Mouse (Mus musculus): ENCODE results near the gene Olfr347. TPM values are rescaled to one million over a fixed set of nuclear protein-coding genes. Genes with fewer than 3 reads are reported as not detected.

Olfr347 gene
- polyA plus RNA-seq (2015; fragmentation: Nextera tagmentation; extraction: Ambion mirVana) = not detected in 2 replicates

DNA sequence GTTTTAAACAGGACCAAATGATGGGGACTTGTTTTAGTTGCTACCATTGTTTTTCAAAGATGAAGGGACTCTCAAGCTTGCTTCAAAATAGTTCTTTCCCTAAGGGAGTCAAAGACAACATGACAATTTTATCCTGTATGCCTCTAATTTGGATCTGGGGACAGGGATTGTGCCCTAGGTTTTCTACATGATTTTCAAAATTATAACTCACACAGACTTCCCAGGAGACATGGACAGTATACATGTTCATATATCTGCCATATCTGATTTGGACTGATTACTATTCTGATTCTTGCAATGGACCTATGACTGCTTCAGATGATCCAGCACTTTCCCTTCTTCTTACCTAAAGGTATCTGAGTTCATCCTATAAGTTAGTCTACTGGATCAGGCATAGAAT lies at the start of gene Olfr347:
TSS of gene Olfr347 (plus strand) at position 301 of the 400 bp plus-strand sequence.
- Histone ChIP-seq H3K27ac (ENCODE audit: low read length) (no peak within 1 kb of the TSS), H3K4me3 (replicated peaks; ENCODE audit: low read length) (no peak within 1 kb of the TSS), H3K9me3 (ENCODE audit: control insufficient read depth, low read length) (peaks cover 7% of the 10 kb centered on the region), H3K4me1 (replicated peaks; ENCODE audit: control insufficient read depth, insufficient read depth, low read length) (no peaks in the 10 kb centered on the region), H3K36me3 (ENCODE audit: control insufficient read depth, insufficient read depth) (no peaks in the 10 kb centered on the region), H3K4me2 (ENCODE audit: low read length) (no peak within 1 kb of the TSS), H3K27me3 (replicated peaks; ENCODE audit: control insufficient read depth, insufficient read depth, low read length) (no peaks in the 10 kb centered on the region), H3K9ac (replicated peaks; ENCODE audit: low read depth, low read length) (no peak within 1 kb of the TSS)
- ATAC-seq = no peak

DNA sequence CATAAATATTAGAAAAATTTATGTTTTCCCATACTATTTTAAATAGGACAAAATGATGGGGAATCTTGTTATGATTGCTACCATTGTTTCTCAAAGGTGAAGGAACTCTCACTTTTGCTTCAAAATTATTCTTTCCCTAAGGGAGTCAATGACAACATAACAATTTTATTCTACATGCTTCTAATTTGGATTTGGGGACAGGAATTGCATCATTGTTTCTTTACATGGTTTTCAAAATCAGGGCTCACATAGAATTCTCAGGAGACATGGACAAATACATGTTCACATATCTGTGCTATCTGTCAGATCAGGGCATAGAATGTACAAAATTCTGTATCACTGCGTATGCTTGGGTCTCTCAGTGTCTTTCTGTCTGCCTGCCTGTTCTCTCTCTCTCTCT lies 46.2 kb upstream of the Olfr347 start, which contains the start of gene Olfr346:
TSS of gene Olfr346 (plus strand) at position 301 of the 400 bp plus-strand sequence.
- 89% methylated on average over 1 of the region's 1 CpGs for WGBS
- Histone ChIP-seq H3K27me3 (replicated peaks; ENCODE audit: control insufficient read depth, insufficient read depth, low read length) (no peaks in the 10 kb centered on the region), H3K9ac (replicated peaks; ENCODE audit: low read depth, low read length) (no peak within 1 kb of the TSS), H3K27ac (ENCODE audit: low read length) (no peak within 1 kb of the TSS), H3K4me2 (ENCODE audit: low read length) (no peak within 1 kb of the TSS), H3K9me3 (ENCODE audit: control insufficient read depth, low read length) (peaks cover 3% of the 10 kb centered on the region; the same call in 1 of the 2 replicates), H3K4me1 (replicated peaks; ENCODE audit: control insufficient read depth, insufficient read depth, low read length) (no peaks in the 10 kb centered on the region), H3K36me3 (ENCODE audit: control insufficient read depth, insufficient read depth) (no peaks in the 10 kb centered on the region), H3K4me3 (replicated peaks; ENCODE audit: low read length) (no peak within 1 kb of the TSS)
- no peak for ATAC-seq

DNA sequence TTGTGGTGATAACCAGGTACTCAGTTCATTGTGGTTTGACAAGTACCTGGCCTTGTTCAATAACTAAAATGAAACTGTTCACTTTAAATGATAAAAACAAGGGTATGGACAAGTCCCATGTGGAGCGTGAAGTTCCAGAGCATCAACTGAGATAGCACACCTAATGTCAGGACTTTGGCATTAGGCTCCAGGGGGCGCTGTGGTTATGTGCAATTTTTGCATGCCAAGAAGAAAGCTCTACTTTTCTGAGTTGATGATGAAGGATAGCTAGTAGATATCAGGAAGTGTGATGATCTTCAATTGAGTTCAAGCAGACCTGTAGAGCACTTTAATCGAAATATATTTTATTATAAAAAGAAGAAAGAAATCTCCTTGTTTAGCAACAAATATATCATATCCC lies 4.5 kb downstream of the Olfr347 start:
- WGBS = 56% methylated on average over 3 of the region's 3 CpGs
- Histone ChIP-seq H3K4me1 (replicated peaks; ENCODE audit: control insufficient read depth, insufficient read depth, low read length) (no peaks in the 10 kb centered on the region), H3K27me3 (replicated peaks; ENCODE audit: control insufficient read depth, insufficient read depth, low read length) (no peaks in the 10 kb centered on the region), H3K27ac (ENCODE audit: low read length) (no peak overlapping the region), H3K4me2 (ENCODE audit: low read length) (no peak overlapping the region), H3K9me3 (ENCODE audit: control insufficient read depth, low read length) (0 out of 2 replicates have a peak, but pooled peaks cover 2% of the 10 kb centered on the region), H3K36me3 (ENCODE audit: control insufficient read depth, insufficient read depth) (no peaks in the 10 kb centered on the region), H3K9ac (replicated peaks; ENCODE audit: low read depth, low read length) (no peak overlapping the region), H3K4me3 (replicated peaks; ENCODE audit: low read length) (no peak overlapping the region)
- no peak for ATAC-seq

DNA sequence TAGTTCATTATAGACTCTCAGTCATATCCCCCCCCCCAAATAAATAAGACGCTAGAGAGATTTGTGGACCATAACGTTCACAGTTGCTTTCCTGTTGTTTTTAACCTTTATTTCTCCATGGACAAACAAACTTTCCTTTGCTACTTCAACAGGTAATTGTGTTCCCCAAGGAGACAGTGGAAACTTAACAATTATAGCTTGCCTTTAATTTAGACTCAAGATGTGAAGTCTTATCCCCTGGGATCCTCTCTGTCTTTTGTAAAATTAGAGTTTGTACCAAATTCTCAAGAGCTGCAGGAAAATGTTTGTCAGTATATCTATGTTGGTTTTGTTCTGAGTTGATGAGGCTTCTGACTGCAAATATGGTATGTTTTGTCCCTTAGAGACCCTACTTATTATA lies 52.3 kb downstream of the Olfr347 start, which contains the start of gene Olfr348:
TSS of gene Olfr348 (plus strand) at position 301 of the 400 bp plus-strand sequence.
- 72% methylated on average over 2 of the region's 2 CpGs for WGBS
- H3K4me1 ChIP-seq (replicated peaks; ENCODE audit: control insufficient read depth, insufficient read depth, low read length) = no peaks in the 10 kb centered on the region
- no peak for ATAC-seq

More for the DNA sequence above, 52.3 kb downstream of the Olfr347 start, which contains the start of gene Olfr348:
- Histone ChIP-seq H3K9ac (replicated peaks; ENCODE audit: low read depth, low read length) (no peak within 1 kb of the TSS), H3K4me2 (ENCODE audit: low read length) (no peak within 1 kb of the TSS), H3K4me3 (replicated peaks; ENCODE audit: low read length) (no peak within 1 kb of the TSS), H3K36me3 (ENCODE audit: control insufficient read depth, insufficient read depth) (no peaks in the 10 kb centered on the region), H3K27me3 (replicated peaks; ENCODE audit: control insufficient read depth, insufficient read depth, low read length) (no peaks in the 10 kb centered on the region), H3K9me3 (ENCODE audit: control insufficient read depth, low read length) (peaks cover 5% of the 10 kb centered on the region; the same call in 1 of the 2 replicates), H3K27ac (ENCODE audit: low read length) (no peak within 1 kb of the TSS)

Other genes with a start within 250 kb of the Olfr347 start
- not detected in 2 replicates for gene Olfr341, start 249.4 kb upstream of the Olfr347 start, polyA plus RNA-seq (2015; fragmentation: Nextera tagmentation; extraction: Ambion mirVana)
- gene Olfr342, start 206.9 kb upstream of the Olfr347 start, polyA plus RNA-seq (2015; fragmentation: Nextera tagmentation; extraction: Ambion mirVana) = not detected in 2 replicates
- not detected in 2 replicates for gene Olfr344, start 165.2 kb upstream of the Olfr347 start, polyA plus RNA-seq (2015; fragmentation: Nextera tagmentation; extraction: Ambion mirVana)
- not detected in 2 replicates for gene Olfr345, start 91.9 kb upstream of the Olfr347 start, polyA plus RNA-seq (2015; fragmentation: Nextera tagmentation; extraction: Ambion mirVana)
- gene Olfr346, start 46.1 kb upstream of the Olfr347 start, polyA plus RNA-seq (2015; fragmentation: Nextera tagmentation; extraction: Ambion mirVana) = not detected in 2 replicates
- not detected in 2 replicates for gene Olfr348, start 52.4 kb downstream of the Olfr347 start, polyA plus RNA-seq (2015; fragmentation: Nextera tagmentation; extraction: Ambion mirVana)
- not detected in 2 replicates for gene Olfr50, start 58.6 kb downstream of the Olfr347 start, polyA plus RNA-seq (2015; fragmentation: Nextera tagmentation; extraction: Ambion mirVana)
- gene Olfr3, start 85.1 kb downstream of the Olfr347 start, polyA plus RNA-seq (2015; fragmentation: Nextera tagmentation; extraction: Ambion mirVana) = not detected in 2 replicates
- not detected in 2 replicates for gene Olfr350, start 114.4 kb downstream of the Olfr347 start, polyA plus RNA-seq (2015; fragmentation: Nextera tagmentation; extraction: Ambion mirVana)
- gene Olfr351, start 130.8 kb downstream of the Olfr347 start, polyA plus RNA-seq (2015; fragmentation: Nextera tagmentation; extraction: Ambion mirVana) = not detected in 2 replicates
- gene Olfr352, start 136.6 kb downstream of the Olfr347 start, polyA plus RNA-seq (2015; fragmentation: Nextera tagmentation; extraction: Ambion mirVana) = not detected in 2 replicates
- not detected in 2 replicates for gene Olfr353, start 161.0 kb downstream of the Olfr347 start, polyA plus RNA-seq (2015; fragmentation: Nextera tagmentation; extraction: Ambion mirVana)
- not detected in 2 replicates for gene Olfr354, start 173.8 kb downstream of the Olfr347 start, polyA plus RNA-seq (2015; fragmentation: Nextera tagmentation; extraction: Ambion mirVana)
- not detected in 2 replicates for gene Olfr355, start 197.0 kb downstream of the Olfr347 start, polyA plus RNA-seq (2015; fragmentation: Nextera tagmentation; extraction: Ambion mirVana)
- gene Olfr356, start 205.2 kb downstream of the Olfr347 start, polyA plus RNA-seq (2015; fragmentation: Nextera tagmentation; extraction: Ambion mirVana) = not detected in 2 replicates